Mouse (Mus musculus) MEL (cell line): ENCODE measurements around the gene Gtf2h1.

ENCODE experiments used
- CTCF ChIP-seq, 3 experiments: IDR thresholded peaks in 2 of 3; conservative IDR thresholded peaks in 1 of 3; 2 replicates each; pipeline ENCODE4 v1.5.1; 2011 to 2012; ENCODE audit warnings: low read length in 3 of 3, low read depth in 2 of 3, mild to moderate bottlenecking in 2 of 3, improper control_type of control experiment in 1 of 3, inconsistent platforms in 1 of 3, mixed read lengths in 1 of 3, moderate library complexity in 1 of 3; ENCODE audit not compliant: control insufficient read depth in 1 of 3, insufficient read depth in 1 of 3, poor library complexity in 1 of 3, severe bottlenecking in 1 of 3
- ELF1 ChIP-seq: IDR thresholded peaks from 2 replicates; pipeline ENCODE4 v1.6.1; 2014; ENCODE audit warnings: low read depth, mild to moderate bottlenecking, inconsistent platforms, low read length, improper control_type of control experiment, moderate library complexity
- HCFC1 ChIP-seq: IDR thresholded peaks from 2 replicates; pipeline ENCODE4 v1.6.1; 2012; ENCODE audit warnings: low read depth, mild to moderate bottlenecking, inconsistent platforms, low read length, improper control_type of control experiment, moderate library complexity
- POLR2A ChIP-seq, 2 experiments: IDR thresholded peaks; 2 replicates each; pipeline ENCODE4 v1.6.1; 2011 to 2012; ENCODE audit warnings: low read length in 2 of 2, mild to moderate bottlenecking in 2 of 2, control low read depth in 1 of 2, improper control_type of control experiment in 1 of 2, low read depth in 1 of 2, moderate library complexity in 1 of 2; ENCODE audit not compliant: control insufficient read depth in 1 of 2, insufficient read depth in 1 of 2, poor library complexity in 1 of 2
- SIN3A ChIP-seq: IDR thresholded peaks from 2 replicates; pipeline ENCODE4 v1.6.1; 2012; ENCODE audit warnings: low read length, improper control_type of control experiment, inconsistent platforms
- TCF12 ChIP-seq: IDR thresholded peaks from 2 replicates; pipeline ENCODE4 v1.6.1; 2014; ENCODE audit warnings: low read depth, mild to moderate bottlenecking, inconsistent platforms, low read length, improper control_type of control experiment, moderate library complexity
- ZMIZ1 ChIP-seq: IDR thresholded peaks from 2 replicates; pipeline ENCODE4 v1.6.1; 2012; ENCODE audit warnings: low read depth, mild to moderate bottlenecking, inconsistent platforms, low read length, improper control_type of control experiment, moderate library complexity

- TF ChIP-seq SIN3A = no peak
- peak; percentile 61 for TF ChIP-seq ELF1
- TF ChIP-seq CTCF (IDR thresholded peaks at IDR 0.05 in 2 of 3, conservative IDR thresholded peaks at IDR 0.05 in 1 of 3; ENCODE audit: control insufficient read depth in 1 of 3, insufficient read depth in 1 of 3, low read depth in 2 of 3, low read length in 3 of 3, poor library complexity in 1 of 3, severe bottlenecking in 1 of 3) = no peak
- no peak for TF ChIP-seq TCF12
- no peak for TF ChIP-seq HCFC1
- no peak for TF ChIP-seq ZMIZ1
- no peak for TF ChIP-seq POLR2A (IDR thresholded peaks at IDR 0.05; ENCODE audit: control insufficient read depth in 1 of 2, insufficient read depth in 1 of 2, low read depth in 1 of 2, low read length in 2 of 2, poor library complexity in 1 of 2)
Observed at GRCm38 (mm10) chr7:46833670-46834255, 37.9 kb downstream of the Gtf2h1 start.
